Mouse (Mus musculus) bone marrow macrophage, adult 2 months (primary cell): ENCODE results near the gene Tex14.

Source experiments
- CTCF ChIP-seq: IDR thresholded peaks from 2 replicates; pipeline ENCODE4 v1.5.1; 2012; ENCODE audit warnings: low read depth, mild to moderate bottlenecking, low read length, moderate library complexity
- POLR2A ChIP-seq: IDR thresholded peaks from 2 replicates; pipeline ENCODE4 v1.6.1; 2012; ENCODE audit warnings: mild to moderate bottlenecking, low read depth, low read length, borderline replicate concordance

DNA sequence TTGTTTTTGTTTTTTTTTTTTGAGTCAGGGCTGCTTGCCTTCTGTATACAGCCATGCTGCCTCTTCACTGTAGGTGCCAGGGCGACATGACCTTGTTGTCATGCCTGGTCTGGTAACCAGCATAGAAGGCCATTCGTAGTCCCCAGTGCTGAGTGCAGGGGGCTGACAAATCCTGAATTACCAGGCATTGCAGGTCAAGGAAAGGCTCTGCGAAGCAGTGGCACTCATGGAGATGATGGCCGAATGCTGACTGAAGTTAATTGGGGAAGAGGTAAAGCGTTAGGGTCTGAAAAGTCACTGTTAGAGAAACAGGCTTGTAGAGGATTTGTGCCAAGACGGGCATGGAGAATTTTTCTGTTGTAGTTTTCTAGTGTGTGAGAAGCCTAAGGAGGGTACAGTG, 55.7 kb downstream of the Tex14 start:
- no peak for TF ChIP-seq POLR2A
- TF ChIP-seq CTCF = no peak
